Mouse (Mus musculus): Measurements from ENCODE around the gene Esrrg.

The Esrrg gene

DNA sequence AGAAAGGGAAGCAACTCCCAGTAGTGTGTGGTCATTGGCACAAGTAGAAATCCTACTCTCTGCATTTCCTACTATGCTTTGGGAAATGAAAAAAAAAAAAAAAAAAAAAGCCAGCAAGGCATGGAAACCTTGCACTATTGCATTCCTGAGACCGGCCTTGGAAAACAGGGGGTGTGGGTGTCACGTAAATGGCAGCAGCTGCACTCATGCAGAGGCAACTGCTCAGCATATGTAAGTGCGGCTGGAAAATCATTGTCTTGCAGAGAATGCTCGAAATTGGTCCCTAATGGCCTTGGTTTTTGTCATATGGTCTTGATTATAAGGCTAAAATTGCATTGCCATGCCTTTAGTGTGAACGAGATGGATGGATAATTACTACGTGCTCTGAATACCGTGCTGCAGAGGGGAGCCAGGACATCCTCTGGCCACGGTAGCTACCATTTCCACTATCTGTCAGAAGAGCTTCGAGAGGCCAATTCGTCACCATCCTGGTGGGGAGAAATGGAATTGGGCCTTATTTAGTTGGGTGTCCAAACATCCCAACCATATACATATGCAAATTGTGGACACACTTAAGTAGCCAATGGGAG lies 171.1 kb downstream of the Esrrg start:
- no peak for DNase-seq

DNA sequence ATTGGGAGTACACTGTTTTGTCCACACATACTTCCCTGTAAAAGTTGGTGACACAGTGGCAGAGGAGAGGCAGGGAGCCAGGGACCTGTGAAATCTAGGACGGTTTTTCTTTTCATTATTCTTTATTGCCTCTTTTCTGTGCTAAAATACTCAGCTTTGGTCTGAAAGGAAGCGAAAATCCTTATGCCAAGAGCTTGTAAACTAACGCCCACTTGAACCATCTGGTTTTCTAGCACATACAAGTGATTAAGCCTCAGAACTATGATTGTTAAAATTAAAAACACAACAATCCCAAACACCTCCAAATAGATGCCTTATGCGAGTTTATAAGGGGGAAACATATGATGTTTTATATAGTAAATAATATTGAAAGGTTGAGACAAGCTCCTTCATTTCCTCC lies 176.6 kb downstream of the Esrrg start:
- no peak for DNase-seq

DNA sequence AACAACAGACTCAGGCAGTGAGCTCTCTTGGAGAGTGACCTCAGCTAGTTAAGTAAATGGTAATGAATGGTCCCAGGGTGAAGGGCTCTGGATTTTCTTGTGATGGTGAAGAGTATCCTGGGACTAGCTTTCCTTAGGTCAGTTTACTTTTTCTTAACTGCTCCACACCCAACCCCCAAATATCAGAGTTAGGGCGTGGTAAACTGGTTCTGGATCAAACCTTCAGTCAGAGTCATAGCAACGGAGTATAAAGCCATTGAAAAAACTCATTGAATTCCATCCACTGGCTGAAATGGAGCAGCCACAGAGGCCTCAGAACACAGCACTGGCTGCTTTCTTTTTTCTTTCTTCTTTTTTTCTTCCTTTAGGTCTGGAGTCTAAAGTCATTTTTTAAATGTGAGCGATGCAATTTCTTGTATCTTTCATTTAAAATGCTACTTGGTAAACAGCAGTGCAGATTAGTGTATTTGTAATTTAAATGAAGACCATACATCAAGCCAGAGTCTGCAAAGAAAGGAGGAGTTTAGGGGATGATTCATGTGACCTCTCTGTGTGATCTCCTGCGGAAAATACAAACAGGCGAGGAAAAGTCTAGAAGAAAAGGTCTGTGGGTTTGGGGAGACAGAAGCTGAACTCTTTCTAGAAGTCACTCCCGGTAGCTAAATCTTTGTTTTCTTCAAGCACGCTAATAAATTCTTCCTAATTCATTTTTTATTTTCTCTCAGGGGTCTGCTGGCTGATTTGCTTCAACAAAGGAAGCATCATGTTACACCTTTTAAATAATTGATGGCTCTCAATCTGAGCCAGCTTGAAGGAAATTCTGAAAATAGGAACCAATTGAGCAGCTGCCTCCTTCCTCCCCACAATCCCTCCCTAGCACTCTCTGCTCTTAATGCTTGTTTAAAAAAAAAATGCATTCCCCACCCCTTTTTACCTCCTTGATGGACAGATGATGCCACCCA lies 178.7 kb downstream of the Esrrg start:
- DNase-seq, result no peak

DNA sequence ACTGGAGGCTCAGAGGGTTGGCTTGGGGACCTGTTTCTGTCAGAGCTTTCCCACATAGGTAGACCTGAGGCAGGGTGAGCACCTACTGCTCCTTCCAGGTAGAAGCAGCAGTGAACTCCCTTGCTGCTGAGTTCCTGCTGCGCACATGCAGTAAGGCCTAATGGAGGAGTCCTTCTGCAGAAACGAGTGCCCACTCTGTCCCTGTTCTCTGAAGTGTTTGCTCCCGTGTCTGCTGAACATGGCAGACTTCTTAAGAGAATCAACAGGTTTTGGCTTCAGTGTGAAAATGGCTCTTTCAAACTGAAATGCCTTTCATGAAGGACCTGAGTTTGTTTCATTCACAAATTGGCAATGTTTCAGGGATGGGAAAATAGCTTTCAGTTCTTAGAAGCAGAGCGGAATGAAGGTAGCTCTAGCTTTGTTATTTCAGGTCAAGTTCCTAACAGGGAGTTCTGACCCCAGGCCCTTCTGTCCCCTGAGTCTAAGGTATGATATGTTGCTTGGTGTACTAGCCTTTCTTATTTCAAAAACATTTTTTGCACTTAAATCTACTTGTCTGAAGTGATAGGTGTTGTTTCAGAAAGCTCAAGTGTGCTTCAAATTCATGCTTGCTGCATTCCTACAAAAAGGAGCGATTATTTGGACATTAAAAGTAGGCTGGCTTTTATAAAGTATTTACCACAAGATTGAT lies 185.8 kb downstream of the Esrrg start:
- peak; percentile 8 to 36 for DNase-seq

DNA sequence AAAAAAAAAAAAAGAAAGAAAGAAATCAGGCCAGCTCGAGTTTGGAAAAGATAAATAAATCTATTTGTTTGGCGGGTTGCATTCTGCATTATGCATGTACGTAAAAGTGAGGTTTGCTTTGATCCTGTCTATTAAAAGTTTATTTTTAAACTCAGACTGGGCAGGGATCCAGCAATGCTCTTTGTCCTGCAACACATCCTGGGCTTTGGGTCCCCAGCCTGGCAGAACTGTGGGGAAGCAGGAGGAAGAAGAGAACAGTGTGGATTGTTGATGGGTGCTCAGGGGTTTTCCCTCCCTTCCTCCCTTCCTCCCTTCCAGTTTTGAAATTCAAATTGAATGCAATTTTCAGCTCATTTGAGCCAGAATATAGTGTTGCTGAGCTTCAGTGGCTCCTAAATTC lies 187.0 kb downstream of the Esrrg start:
- no peak for DNase-seq

DNA sequence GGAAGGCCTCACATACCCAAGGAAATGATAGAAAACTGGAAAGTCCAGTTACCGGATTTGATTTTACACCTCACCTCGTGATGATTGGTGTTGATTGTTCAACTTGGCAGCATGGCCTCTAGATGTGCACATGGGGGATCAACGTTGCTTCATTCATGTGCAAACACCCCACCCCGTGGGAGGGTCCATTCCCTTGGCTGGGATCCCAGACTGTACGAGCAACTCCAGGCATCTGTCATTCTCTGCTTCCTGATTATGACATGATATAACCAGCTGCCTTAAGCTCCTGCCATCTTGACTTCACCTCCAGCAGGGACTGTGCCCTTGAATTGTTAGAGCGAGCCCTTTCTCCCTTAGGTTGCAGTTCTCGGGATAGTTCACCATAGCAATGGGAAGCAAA lies 190.7 kb downstream of the Esrrg start:
- DNase-seq, result peak; percentile 34 to 60

DNA sequence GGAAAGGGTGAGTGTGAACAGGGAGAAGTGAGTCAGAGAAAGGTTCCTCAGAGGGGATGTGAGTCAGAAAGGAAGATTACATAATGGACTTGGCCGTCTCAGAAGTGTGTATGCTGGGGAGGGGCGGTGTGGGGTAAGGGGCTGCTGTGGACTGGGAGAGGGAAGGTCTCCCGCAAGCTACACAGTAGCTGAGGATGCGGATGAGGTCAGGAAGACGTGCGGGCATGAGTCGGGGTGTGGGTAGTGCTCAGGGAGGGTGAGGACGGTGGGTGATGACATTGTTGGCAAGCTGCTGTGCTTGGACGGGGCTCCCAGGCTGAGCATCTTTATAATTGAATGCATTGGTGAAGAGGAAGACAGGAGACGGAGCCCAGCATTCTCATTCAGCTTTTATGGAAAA lies 192.2 kb downstream of the Esrrg start:
- no peak for DNase-seq

DNA sequence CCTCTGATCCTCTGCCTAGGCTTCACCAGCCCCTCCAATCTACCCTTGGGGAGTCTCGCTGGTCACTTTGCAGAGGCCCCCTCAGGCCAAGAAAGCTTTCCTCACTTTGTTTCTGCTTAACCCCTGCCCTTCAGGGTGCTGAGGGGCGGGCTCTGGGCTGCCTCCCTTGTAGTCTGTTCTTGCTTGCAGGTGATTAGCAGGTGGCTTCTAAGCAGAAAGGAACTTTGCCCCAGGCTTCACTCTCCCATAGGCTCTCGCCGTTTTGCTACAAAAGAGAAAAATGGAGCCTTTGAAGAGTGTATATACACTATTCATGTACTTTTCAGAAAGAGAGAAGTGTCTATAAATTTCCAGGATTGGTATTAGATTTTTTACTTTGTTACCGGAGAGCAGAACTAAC lies 195.0 kb downstream of the Esrrg start:
- no peak for DNase-seq

DNA sequence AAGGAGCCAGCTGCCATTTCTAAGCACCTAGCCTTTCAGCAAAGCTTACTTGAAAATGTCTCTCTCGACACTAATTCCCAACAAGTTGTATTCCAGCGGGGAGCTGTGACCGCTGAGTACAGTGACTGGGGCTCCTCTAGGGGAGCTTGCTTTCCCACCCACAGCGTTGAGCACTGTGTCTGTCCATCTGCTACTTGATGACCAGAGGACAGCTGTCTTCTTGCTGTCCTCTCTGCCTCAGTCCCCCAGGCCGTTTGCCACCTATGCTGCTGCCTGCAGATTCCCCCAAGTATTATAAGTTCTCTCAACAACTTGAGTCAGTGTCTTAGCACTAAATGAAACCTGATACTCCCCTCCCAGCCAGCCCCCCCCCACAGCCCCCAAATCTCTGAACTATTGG lies 195.4 kb downstream of the Esrrg start:
- no peak for DNase-seq

DNA sequence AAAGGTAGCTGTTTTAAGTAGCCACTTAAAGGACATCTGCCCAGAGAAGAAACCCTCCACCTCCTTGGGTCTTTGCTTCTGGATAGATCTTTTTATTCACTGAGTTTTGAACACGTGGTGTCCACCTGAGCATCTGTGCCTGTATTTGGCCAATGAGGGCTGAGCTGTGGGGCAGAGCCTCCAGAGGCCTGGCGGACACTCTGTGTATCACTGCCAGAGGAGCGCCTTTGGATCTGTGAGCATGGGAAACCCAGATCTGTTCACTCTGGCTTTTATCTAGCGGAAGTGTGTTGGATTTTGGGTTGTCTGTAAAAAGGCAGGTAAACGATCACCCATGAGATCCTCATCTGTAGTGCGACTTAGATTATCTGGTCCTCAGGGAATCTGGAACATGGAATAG lies 196.4 kb downstream of the Esrrg start:
- DNase-seq, result no peak

DNA sequence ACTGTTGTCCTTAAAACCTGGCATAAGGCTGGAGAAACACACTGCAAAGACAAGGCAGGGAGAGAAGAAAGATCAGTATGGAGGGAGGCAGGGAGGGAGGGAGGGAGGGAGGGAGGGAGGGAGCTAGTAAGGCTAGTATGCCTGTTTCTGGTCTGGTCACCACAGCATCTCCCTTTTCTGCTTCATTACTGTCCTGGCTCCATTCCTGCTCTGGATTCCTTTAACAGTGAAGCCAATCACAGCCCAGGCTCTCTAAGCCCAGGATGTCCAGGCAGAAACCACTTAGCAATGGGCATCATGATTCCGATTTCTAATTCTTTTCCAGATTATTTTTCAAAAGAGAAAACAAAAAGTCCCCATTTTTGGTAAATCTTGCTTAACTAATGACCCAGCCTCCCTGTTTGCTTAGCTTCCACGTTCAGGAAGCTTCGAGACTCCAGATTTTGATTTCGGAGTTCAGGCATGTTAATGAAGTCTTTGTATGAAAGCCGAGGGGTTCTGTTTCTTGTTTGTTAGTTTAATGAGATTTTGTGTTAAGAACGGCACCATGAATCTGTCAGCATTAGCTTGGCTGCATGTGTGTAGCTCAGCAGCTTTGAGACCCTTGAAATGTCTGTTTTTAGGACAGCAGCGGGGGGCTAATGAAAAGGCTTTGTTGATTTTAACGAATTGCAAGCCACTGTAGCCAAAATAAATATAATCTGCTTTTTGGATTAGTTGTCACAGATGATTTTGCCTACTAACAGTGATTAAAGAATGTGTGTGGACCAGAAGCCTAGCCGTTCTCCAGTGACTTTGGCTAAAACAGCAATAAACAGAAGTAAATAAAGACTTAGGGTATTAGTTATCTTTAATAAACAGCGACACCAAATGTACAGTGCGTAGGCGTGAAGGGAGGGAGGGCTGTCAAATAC lies 199.1 kb downstream of the Esrrg start:
- no peak for DNase-seq

DNA sequence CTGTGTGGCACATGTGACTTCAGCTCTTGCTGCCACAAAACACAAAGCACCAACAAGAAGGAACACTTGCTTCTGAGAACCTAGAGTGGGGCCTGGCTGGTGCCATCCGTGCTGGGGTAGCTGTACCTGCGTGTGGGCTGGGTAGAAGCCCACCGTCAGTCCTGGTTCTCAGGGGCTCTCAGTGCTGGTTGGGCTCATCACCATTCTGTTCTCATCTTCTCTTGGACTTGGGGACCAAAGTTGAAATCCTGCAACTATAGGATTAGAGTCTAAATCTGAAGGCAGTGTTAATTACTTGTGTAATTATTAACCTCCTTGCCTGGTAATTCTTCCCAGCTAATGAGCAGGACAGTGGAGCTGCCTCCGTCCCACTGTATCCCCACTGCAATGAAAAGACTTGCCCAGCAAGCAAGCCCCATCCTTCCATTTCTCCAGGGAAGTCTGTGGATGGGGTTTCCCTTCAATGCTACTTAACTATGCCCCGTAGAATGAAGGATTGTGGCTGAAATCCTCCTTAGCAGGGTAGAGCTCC lies 199.9 kb downstream of the Esrrg start:
- no peak for DNase-seq

DNA sequence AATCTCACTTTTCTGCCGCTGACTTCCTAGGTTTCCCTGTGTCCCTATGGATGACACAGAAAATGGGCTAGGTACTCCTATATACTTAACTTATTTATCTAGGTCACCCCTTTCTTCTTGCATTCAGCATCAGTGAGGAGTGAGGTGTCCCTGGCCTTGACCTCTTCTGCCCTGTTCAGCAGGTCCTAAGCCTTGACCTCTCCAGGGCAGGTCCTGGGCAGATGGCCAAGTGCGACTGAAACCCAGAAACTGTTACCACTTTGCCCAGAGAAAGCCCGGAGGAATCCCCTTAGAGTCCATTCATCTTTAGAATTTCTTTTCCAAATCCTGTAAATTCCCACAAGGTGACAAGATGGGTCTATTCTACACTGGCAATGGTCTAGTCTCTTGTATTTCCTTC lies 201.0 kb downstream of the Esrrg start:
- no peak for DNase-seq

DNA sequence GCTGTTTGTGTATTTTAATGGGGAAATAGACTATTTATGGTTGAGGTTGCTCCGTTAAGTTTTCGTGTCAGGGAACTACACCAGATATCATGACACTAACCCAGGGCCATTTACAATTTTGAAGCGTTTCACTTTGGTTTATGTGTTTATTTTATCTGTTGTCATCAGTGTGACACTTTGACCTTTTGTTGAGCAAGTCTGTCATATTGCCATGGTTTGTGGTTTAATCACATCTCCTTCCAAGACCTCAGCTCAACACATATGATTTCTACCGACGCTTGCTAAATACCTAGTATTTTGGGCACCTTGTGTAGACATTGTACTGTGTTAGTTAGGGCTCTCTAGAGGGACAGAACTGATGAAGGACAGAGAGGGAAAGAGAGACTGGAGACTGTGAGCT lies 210.8 kb downstream of the Esrrg start:
- no peak for DNase-seq

DNA sequence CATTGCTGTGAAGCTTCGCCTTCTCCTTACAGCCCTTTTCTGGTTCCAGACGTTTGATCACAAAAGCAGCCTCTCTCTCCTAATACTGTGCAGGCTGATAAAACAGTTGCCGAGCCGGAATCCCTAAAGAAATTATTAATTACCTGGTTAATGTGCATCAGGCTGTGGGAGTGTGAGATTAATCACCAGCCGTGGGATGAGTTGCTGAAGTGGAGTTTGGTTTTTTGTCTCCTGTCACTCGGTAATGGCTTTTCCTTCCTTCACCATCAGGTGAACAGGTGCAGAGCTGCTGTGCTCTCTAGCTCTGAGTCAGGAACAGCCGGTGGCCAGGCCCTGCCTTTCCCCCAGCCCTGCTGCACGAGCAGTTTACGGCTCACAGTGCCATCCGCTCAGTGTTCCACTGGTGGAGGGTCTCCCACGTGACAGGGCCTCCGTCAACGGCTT lies 212.8 kb downstream of the Esrrg start:
- DNase-seq, result no peak

DNA sequence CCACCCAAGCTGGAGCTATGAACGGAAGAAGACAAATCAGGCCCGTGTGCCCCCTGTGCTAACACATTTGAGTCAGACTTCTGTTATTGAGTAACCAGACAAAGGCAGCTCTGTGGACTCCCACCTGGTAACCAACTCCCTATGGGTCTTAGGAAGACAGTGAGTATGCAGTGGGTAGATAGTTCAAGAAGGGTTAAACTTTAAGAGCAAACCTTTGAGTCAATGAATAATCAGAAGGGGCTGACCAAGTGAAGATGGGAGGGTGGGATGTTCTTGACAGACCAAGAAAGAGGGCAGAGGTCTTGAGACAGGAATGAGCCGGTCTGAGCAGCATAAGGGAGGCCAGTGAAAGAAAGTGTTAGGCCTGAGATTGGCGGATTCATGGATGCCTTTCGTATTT lies 214.8 kb downstream of the Esrrg start:
- DNase-seq, result no peak

DNA sequence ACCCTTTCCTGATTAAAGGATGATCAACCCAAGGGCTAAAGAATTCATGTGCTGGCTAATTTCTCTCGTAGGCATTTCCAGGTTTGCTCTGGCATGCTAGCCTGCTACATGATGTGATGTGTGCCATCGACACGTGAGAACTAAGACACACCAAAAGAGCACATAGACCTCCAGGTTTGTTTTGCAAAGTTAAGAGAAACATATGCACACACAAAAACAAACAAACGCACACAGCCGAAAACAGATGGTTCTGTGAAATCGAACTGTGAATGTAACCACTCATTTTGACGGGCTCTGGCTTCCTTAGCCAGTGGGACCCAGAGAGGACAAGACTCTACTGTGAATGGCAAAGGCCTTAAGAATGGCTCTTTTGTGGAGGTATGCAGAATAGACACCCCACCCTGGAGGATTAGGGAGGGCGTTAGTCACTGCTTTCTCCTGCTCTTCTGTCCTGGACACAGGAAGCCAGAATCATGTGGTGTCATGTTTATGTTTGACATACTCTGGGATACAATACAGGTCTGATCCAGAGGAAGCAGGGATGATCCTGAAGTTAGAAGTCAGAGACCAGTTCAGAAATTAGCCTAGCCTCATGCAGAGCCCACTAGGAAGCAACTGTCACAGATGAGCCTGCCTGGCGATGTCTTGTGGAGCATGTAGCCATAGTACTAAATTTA lies 217.0 kb downstream of the Esrrg start:
- DNase-seq, result no peak

DNA sequence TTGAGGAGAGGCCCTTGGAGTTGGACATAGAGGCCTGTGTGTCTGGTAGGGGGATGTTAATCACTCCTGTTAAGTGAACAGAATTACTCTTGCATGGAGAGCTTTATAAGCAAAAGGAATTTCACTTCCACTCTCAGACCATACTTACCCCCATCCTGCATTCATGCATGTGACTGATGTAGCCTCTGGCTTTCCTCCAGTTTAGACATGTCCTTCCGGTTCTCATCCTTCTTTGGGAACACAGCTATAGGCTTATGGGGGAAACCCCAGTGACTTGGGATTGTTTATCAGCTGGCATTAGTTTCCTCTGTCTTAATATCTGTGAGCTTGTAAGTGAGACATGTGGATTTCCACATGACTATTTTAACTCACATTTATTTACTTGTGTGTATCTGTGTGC lies 217.5 kb downstream of the Esrrg start:
- no peak for DNase-seq

DNA sequence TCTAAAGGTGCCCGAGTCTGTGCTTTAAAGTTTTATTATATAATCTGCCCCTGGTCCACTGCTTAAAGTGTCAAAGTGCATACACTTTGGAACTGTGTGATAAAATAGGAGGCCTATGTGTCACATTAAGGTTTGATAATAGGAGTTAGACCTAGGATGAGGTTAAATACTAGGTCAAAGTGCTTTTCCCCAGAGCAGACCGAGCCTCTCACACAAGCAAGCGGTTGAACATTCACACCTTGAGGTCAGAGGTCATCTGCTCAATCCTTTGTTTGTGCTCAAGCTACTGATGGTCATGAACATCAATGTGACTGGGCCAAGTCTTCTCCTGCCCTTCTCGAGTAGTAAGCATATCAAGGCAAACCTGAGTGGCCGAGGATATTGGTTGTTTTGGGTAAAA lies 218.3 kb downstream of the Esrrg start:
- no peak for DNase-seq

DNA sequence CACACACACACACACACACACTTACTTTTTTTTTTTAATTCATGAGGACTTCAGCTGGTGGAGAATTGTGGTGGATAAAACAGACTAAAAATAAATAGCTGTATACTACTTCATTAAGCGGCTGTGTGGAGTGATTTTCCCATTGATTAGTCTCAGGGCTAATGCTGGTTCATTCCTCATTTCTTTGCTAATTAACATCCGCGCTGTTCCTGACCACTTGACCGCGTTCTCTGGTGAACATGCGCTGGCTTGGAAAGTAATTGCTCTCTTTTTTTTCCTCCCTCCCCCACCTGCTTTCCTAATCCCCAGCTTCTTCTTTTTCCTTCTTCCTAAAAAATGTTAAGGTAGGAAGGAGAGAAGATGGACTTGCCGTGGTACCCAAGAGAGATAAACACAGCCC lies 222.3 kb downstream of the Esrrg start:
- DNase-seq, result no peak

DNA sequence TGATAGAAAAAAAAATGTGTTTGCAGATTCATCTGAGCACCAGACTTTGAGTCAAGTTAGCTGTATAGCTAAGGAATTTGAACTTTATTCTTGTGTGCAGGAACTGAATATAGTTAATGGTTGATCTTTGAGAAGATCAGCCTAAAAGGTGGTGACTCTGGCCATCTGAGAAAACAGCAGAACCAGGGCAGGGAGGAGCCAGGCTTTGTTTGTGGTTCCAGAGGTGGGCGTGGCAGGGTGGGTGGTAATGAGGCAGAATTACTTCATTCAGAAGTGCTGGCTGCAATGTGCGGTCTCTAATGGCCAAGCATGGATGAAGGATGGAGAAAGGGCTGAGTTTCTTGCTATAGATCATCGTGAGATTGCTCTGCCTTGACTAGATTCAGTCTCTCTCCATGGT lies 224.3 kb downstream of the Esrrg start:
- no peak for DNase-seq

DNA sequence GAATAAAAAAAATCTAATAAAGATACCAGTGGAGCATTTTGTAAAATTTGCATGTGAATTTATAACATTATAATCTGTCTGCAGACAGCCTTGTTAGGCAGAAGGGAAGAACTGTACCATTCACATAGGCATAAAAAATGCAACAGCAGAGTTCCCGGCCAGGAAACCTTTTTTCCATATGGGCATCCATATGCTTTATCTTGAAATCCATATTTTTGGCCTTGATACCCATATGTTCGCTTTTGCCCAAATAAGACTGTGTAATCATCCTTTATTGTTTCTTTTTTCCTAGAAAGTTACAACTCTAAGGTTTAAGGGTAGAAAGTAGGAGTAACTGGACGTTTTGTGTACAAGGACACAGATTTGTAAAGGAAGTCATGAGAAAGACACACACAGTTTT lies 226.0 kb downstream of the Esrrg start:
- DNase-seq, result no peak
